Mouse (Mus musculus): ENCODE measurements around the gene Tada3.

Gene Tada3

DNA sequence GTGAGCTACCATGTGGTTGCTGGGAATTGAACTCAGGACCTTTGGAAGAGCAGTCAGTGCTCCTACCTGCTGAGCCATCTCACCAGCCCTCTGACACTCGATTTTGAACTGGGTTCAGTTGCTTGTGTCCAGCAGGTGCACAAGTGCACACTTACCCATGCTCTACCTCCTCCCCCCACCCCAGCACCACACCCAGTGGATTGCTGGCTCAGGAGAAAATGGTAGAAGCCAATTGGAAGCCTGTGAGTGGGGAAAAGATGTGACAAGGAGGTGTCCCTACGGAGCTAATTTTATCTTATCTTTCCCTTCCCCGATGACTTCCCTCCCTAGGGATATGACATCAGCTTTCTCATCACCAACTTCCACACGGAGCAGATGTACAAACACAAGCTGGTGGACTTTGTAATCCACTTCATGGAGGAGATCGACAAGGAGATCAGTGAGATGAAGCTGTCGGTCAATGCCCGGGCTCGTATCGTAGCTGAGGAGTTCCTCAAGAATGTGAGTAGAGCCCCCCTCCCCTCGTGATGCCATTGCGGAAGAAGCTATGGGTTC is 7.6 kb upstream of the Tada3 start:
- DNase-seq, result no peak

DNA sequence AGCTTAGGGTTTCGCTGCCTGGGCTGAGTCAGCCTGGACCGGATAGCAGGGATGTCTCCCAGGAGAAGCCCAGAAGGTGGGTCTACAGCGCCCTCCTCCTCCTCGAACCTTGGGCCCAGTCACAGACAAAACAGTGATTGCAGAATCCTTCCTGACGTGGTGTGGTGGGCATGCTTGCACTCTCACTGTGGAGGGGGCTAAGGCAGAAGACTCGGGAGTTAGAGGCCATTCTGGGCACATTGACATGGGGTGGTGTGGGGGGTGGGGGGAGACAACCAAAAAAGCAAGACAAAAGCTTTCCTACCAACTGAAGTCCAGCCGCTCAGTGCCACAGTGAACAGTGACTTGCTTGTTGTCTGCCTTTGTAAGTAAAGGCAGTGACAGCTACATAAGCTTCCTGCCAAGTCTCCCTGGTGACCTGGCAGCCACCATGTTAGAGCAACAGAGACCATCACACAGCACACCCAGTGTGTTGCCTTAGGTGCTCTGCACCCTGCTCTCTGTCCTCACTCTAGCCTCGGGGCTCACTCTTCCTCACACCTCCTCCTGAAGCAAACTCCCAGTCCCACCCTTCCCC is 6.8 kb upstream of the Tada3 start:
- DNase-seq, result peak; percentile 67

DNA sequence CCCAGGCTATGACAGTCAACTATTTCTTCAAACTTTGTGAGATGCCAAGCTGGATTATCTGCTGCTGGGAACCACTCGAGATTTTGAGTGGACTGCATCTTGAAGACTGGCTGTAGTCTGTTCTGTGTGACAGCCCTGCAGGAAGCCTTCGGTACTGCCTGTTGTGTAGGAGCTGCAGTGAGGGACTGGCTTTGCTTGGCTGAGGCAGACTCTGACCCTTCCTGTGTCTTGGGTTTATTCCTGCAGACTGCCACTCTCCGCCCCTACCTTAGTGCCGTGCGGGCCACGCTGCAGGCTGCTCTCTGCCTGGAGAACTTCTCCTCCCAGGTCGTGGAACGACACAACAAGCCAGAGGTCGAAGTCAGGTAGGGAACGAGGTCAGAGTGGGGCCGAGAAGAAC is 2.8 kb upstream of the Tada3 start:
- DNase-seq, result no peak

DNA sequence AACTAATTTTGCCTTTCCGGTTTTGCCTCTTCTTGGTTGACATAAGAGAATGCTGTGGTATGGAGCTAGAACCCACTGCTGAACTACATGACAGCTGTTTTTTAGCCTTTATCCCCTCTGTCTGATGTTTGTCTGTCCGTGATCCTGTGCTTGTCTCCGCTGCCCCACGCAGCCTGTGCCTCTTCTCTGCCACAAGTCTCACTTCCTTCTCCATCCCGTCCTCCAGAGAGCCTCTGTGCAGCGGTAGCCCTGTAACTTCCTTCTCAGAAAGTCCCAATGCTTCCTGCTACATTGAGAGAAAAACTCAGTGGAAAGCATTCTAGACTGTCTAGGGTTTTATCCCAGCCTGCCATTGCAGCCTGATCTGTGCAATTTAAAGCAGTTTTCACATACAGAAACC is 1.6 kb upstream of the Tada3 start:
- DNase-seq, result no peak

DNA sequence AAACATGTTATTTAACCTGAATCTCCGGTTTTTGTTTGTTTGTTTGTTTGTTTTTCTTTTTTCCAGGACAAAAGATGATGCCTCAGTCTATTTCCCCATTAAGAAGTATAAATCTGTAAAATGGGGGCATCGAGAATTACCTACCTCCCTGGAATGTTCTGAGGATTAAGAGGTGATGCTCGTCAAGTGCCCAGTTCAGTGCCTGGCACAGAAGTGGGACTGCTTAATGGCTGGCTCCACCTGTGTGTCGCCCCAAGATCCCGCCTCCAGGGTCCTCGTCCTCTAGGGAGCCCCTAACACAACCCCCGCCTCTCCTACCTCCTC is 549 bp downstream of the Tada3 start:
- no peak for DNase-seq

DNA sequence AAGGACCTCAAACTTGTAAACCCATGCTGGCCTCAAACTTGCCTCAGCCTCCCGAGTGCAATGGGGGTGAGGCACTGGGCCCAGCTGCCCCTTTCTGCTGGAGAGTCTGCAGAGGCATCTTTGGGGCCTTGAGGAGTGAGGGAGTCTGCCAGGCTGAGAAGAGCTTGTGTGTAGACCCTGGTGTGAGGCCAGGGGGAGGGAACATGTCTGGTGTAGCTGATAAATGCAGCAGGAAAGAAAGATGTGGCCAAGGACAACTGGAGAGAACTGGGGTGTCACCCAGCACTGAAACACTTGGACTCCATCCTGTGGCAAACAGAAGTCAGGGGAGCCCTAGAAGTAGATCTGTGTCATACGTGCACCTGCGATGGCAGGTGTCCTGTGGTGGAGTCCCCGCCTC is 4.2 kb downstream of the Tada3 start:
- DNase-seq, result no peak

DNA sequence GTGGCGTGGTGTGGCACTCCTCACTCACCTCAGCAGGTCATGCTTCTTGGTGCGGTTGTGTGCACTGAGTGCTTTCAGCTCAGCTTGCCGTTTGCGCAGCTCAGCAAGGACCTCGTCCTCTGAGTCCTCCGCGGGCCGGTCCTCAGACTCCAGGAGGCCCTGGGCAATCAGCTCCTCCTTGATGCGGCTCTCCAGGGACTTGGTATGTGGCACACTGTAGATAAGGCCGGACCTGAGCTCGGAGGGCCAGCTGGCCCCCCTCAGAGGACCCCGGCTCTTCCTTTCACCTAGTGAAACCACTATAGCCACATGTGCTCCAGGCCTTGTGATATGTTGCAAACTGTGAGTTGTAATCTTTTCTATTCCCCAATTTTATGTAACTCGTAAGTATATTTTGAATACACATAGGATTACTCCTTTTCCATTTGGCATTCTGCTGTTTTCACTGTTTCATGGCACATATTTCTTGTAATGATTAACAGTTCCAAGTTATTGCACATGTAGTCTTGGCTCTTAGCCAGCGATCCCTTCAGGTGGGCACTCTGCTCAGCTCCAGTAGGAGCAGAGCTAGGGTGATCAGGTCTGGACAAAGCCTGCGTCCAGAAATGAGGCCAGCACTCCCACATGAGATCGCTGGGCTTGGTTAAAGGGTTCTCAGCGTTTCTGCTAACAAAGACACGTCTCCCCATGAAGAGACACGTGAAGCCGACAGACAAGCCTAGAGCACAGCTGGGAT is 7.3 kb downstream of the Tada3 start:
- DNase-seq, result no peak

DNA sequence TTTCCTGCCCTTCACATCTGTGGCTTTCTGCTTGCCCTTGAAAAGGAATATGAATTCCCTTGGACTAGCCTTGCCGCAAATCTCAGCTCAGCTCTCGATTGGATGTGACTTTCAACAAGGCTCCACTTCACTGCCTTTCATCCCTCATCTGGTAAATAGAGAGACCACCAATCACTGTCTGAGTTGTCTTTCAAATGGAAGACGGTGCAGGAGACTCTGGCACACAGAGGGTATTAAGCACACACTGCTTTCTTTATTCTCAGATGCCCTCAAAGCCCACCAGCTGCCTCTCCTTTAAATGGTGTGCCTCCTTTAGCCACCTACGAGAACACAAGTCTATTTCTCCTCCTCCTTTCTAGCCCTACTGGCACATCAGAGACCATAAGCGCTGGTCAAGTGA is 9.1 kb downstream of the Tada3 start:
- no peak for DNase-seq

DNA sequence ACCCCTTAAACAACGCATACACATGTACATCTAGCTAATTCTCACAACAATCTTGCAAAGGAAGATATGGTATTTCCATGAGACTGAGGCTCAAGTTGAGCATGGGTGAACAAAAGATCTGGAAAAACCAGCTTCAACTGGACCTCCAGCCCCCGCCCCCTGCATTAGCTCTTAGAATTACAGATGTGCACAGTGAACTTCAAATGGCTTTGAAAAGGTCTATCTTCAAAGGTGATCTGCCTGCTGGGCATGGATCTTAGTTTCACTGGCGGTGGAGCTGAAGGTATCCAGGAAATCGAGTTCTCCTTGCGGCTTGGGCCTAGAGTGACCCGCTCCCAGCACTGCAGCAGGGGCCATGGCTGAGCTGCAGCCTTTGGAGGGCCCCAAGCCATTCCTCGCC is 9.6 kb downstream of the Tada3 start:
- DNase-seq, result no peak

DNA sequence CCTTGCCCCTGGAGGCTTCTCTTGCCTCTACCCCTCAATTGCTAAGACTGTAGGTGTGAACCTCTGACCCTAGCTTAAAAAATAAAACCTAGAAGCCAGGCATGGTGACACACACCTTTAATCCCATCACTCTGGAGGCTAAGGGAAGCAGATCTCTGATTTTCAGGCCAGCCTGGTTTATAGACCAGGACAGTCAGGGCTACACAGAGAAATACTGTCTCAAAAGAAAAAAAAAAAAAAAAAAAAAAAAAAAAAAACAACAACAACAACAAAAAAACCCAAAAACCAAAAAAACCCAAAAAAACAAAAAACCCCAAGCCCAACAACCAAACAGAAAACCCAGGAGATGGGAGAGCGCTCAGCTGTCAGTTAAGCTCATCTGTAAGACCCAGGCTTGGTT is 10.1 kb downstream of the Tada3 start:
- DNase-seq, result no peak

DNA sequence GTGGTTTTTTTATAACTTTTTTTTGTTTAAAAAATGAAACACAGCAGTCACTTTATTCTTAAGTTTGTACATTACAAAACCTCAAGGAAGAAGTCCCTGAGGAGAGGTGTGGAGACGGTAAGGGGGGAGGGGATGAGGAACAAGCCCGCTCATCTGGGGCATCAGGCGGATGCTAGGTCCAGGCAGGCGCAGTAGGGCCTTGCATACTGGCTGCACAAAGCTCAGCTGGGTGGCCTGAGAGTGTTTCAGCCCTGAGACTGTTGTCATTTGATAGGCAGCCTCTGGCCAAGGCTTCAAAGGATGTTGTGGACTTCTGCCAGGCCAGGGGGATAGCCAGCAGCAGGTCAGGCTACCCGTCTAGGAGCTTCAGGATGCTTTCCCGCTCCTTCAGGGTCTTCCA is 11.0 kb downstream of the Tada3 start:
- no peak for DNase-seq

DNA sequence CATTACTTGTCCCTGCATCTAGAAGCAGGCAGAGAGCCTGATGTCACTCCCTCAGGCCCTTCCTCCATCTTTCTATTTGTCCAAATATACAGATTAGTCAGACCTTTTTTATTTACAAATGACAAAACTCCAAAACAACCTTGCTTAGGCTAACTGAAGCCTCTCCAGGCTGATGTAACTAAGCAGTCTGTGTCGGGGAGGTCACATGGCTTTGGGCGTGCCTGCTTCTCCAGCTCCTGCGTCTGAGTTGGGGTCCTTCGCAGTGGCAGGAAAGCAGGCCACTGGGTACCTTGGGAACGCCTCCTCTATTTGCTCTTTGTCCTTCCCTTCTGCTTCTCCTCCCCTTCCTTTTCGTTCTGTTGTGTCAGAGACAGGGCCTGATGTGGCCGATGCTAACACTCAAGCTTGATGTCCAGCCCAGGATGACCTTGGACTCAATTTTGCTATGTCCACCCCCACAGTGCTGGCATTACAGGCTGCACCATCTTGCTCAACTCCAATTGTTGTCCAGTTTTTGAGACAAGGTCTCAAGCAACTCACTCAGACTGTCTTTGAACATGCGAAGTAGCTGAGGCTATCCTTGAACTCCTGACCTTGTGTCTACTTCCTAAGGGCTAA is 13.1 kb downstream of the Tada3 start:
- no peak for DNase-seq

DNA sequence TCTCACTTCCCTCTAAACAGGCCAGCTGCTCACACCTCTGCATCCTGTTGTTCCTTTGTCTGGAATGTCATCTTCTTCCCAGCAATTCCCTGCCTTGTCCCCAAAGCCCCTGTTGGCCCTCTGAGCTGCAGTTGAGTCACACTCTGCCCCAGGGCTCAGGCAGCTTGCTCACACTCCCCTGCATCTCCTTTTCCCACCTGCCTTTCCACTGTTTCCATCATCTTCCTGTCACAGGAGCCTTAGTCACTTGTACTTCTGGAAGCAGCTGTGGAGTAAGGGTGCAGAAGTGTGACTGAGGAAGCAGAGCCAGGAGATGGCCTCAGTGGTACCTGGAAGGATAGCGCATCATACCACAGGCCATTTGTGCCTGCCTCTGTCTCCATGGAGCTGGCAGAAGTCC is 15.4 kb downstream of the Tada3 start:
- DNase-seq, result no peak

DNA sequence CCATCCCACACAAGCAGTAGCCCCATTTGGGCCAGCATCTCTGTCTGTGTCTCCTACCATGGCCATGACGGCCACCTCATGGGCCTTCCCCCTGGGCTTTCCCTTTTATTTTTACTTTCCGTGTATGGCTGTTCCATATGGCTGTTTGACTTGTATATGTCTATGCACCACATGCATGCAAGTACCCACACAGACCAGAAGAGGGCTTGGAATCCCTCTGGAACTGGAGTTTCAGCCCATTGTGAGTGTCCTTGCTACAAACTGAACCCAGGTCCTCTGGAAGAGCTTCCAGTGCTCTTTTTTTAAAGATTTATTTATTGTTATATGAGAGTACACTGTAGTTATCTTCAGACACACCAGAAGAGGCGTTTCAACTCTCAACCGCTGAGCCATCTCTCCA is 16.2 kb downstream of the Tada3 start:
- DNase-seq, result no peak

DNA sequence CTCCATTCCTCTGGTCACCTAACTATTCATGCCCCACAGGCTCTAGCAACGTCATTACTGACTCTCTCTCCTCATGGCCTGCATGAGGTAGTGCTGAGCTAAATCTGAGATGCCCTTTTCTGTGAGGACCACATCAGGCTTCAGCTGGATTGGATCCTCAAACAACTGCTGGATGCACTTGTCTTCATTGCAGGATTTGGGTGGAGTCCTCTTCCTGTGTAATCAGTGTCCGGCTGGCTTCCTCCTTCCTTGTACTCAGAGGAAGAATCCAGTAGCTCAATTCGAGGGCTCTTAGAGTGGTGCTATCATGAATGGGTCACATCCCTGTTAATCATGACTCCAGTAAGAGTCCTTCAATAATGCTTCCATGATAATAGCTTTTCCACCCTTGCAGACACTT is 24.0 kb downstream of the Tada3 start:
- no peak for DNase-seq

DNA sequence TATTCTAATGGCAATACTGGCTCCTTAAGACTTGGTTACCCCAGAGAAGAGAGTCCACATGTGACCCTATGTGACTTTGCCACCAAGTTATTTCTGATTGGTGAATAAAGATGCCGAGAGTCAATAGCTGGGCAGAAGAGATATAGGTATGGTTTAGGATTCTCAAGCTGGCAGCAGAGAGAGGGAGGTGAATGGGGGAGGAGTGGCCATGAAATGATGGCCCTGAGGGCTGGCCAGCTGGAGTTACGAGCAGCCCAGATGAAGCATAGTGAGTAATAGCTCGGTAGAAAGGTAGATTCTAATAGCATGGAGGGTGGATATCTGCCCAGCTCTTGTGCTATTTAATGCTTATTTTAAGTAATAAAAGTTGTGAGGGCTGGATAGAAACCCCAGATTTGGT is 24.9 kb downstream of the Tada3 start:
- DNase-seq, result no peak

DNA sequence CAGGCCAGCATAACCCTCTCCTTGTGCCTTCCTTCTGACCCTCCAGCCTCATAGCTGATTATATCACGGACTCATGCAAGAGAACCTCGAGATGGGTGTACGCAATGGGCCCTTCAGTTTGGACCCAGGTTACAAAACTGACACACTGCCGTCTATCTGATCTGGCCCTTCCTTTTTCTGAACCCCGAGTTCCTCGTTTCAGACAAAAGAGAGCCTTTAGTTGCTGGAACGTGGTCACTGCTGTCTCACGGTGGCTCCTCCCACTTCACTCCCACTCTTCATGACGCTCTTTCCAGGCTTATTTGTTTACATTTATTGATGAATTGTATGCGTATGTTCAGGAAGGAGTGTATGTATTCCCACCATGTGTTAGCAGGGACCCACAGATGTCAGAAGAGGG is 26.0 kb downstream of the Tada3 start:
- no peak for DNase-seq

DNA sequence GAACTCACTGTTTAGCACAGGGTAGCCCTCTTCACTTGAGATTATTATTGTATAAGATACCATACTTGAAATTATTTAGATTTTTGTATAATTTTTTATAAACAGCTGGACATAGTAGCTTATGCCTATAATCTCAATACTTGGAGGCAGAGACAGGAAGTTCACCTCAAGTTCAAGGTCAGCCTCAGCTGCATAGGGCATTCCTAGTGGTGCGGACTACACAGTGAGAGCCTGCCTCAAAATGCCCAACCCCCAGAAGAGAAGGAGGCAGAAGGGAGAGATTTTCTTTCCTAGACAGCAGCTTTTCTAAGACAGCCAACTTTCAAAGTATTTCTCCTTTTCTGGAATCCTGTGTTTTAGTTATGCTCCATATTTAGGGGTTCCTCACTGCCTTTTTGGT is 26.5 kb downstream of the Tada3 start:
- DNase-seq, result no peak

DNA sequence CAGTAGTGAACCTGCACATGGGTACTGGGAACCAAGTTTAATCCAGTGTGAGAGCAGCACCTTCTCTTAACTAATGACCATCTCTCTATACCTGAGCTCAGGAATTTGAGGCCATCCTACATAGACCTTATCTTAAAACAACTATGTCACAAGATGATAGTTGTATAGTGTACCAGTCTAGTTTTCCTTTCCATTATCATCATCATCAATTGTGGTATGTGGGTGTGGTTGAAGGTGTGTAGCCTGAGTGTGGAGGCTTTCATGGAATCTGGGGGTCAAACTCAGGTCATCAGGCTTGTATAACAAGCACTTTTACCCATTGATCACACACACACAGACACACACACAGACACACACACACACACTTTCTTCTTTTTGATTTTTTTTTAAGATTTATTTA is 27.1 kb downstream of the Tada3 start:
- no peak for DNase-seq

DNA sequence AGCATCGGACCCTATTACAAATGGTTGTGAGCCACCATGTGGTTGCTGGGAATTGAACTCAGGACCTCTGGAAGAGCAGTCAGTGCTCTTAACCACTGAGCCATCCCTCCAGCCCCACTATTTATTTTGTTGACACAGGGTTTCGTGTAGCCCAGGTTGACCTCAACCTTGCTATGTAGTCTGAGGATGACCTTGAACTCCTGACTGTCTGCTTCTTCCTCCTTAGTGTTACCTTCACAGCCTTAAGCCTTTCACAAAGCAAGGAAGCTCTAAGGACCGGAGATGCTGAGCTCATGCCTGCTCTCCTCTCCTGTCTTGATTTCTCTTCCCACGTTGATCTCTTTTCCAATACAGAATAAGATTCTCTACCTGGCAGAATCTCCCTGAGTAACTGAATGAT is 30.8 kb downstream of the Tada3 start:
- no peak for DNase-seq

DNA sequence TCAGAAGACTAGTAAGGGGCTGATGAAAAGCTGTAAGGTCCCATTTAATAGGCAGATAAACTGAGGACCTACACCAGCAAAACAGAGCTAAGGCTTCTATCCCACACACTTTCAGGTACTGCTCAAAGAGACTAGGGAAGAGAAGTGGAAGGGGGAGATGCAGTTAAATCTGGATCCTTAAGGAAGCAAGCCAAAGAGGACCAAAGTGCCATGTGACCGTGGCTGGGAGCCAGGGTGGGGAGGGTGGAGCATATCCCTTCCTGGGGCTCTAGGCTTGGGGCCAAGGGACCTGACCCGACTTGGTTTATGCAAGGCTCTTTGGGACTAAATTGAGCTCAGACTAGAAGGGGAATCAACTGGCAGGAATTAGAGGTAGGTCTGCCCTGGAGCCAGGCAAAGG is 33.4 kb downstream of the Tada3 start:
- DNase-seq, result no peak

DNA sequence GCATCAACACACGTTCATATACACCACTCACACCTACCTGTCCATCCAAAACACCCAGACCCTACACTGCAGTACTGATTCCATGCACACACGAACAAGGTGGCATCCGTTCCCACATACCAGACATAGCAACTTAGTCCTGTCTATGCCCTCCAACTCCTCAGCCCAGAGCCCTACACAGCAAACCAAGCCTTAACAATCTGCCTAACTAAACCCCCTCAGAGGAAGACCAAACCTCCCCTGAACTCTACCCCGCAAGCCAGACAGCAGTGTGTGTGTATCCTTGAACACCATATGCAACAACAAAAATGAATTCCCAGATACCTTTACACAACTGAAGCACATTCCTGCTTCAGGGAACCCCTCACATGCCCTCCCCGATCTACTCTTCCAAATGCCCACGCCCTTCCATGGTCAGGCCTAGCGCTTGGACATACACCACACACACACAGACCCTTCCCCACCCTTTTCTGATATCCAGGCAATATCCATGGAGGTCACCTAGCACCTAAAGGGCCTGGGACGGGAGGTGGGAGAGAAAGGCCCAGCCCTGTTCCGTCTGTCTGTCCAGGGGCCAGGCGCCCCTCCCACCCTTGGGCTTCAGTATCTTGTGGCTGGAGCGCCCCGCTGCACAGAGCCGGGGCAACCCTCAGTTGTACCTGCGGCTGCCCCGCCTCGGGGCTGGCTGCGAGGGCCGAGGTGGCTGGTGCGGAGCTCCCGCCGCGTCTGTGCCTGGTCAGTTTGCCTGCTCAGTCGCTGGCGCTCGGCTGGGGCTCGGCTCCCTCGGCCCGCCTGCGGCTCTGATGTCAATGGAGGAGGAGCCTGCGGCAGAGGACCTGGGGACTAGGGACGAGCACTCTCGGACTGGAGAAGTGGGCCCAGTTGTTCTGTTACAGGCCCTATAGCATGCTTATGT is 34.2 kb downstream of the Tada3 start, which contains the start of gene Camk1:
Gene Camk1, minus strand, starts transcription at position 808 of the 916 bp plus-strand sequence.
- DNase-seq, result peak; percentile 81

DNA sequence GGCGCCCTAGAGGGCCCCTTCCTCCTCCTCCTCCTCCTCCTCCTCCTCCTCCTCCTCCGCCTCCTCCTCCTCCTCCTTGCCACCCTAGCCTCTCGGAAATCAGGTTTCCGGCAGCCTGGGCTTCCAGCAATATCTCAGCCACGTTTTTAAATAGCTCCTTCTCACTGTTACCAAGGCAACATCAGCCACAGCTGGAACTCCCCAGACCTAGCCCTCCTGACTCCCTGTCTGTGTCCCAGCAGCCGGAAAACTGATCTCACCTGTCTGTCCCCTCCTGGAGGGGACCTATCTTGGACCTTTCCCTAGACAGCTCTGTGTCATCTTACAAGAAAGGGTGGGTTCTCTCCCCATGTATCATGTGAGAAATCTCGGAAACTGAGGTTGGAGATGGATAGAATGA is 35.4 kb downstream of the Tada3 start:
- no peak for DNase-seq
